Mouse (Mus musculus) thymus, postnatal 14 days (tissue): ENCODE data around the gene Jmjd1c.

ENCODE experiments used
- DNase-seq: peaks from one replicate; pipeline ENCODE4 v3.0.0; 2021

Jmjd1c gene

GRCm38 (mm10) chr10:67134322-67134721 lies 38.4 kb downstream of the Jmjd1c start:
- no peak for DNase-seq

GRCm38 (mm10) chr10:67137437-67137836 lies 41.5 kb downstream of the Jmjd1c start:
- no peak for DNase-seq

- DNase-seq: no peak
Measured at GRCm38 (mm10) chr10:67143661-67144060, 47.7 kb downstream of the Jmjd1c start.

- DNase-seq: no peak
Measured at GRCm38 (mm10) chr10:67144269-67144668, 48.3 kb downstream of the Jmjd1c start.

GRCm38 (mm10) chr10:67145623-67146022 lies 49.7 kb downstream of the Jmjd1c start:
- no peak for DNase-seq

GRCm38 (mm10) chr10:67151766-67152165 lies 55.8 kb downstream of the Jmjd1c start:
- DNase-seq: no peak

GRCm38 (mm10) chr10:67154647-67155046 lies 58.7 kb downstream of the Jmjd1c start:
- DNase-seq: no peak

GRCm38 (mm10) chr10:67174049-67174448 lies 78.1 kb downstream of the Jmjd1c start:
- DNase-seq: no peak

- no peak for DNase-seq
Measured at GRCm38 (mm10) chr10:67176031-67176430, 80.1 kb downstream of the Jmjd1c start.

- no peak for DNase-seq
Measured at GRCm38 (mm10) chr10:67176932-67177331, 81.0 kb downstream of the Jmjd1c start.

GRCm38 (mm10) chr10:67177410-67177809 lies 81.5 kb downstream of the Jmjd1c start:
- DNase-seq: no peak

- no peak for DNase-seq
Measured at GRCm38 (mm10) chr10:67180021-67180420, 84.1 kb downstream of the Jmjd1c start.

- DNase-seq: no peak
Measured at GRCm38 (mm10) chr10:67180799-67181198, 84.9 kb downstream of the Jmjd1c start.

- DNase-seq: peak; percentile 52
Measured at GRCm38 (mm10) chr10:67182651-67183050, 86.7 kb downstream of the Jmjd1c start.

- no peak for DNase-seq
Measured at GRCm38 (mm10) chr10:67183086-67183485, 87.2 kb downstream of the Jmjd1c start.

GRCm38 (mm10) chr10:67184441-67185070 lies 88.6 kb downstream of the Jmjd1c start:
- DNase-seq: no peak

- DNase-seq: peak; percentile 78
Measured at GRCm38 (mm10) chr10:67185491-67186081, 89.7 kb downstream of the Jmjd1c start.

- no peak for DNase-seq
Measured at GRCm38 (mm10) chr10:67186489-67186888, 90.6 kb downstream of the Jmjd1c start.

- DNase-seq: no peak
Measured at GRCm38 (mm10) chr10:67187001-67187453, 91.1 kb downstream of the Jmjd1c start.

- no peak for DNase-seq
Measured at GRCm38 (mm10) chr10:67187952-67188351, 92.0 kb downstream of the Jmjd1c start.

- peak; percentile 42 for DNase-seq
Measured at GRCm38 (mm10) chr10:67189057-67189456, 93.1 kb downstream of the Jmjd1c start.

GRCm38 (mm10) chr10:67190261-67190660 lies 94.3 kb downstream of the Jmjd1c start:
- peak; percentile 58 for DNase-seq

GRCm38 (mm10) chr10:67192366-67192765 lies 96.4 kb downstream of the Jmjd1c start:
- DNase-seq: peak; percentile 48

- DNase-seq: peak; percentile 37
Measured at GRCm38 (mm10) chr10:67193003-67193652, 97.2 kb downstream of the Jmjd1c start.
